Mouse (Mus musculus) forebrain, embryonic 12.5 days (tissue): ENCODE data around the gene Hrh2. TPM values are rescaled to one million over a fixed set of nuclear protein-coding genes. Genes with fewer than 3 reads are reported as not detected.

Source experiments
- ATAC-seq: fragments of 200-750 bp; cut with Nextera tagmentation; 2 replicates; pipeline ENCODE4 v1.8.0; 2017; ENCODE audit warnings: moderate TSS enrichment; ENCODE audit not compliant: low FRiP score
- H3K27ac ChIP-seq: fragments of 300-500 bp; sonication (generic); 2 replicates; pipeline ENCODE4 v1.5.1; 2016; ENCODE audit warnings: mild to moderate bottlenecking
- H3K27me3 ChIP-seq: fragments of 300-500 bp; sonication (generic); 2 replicates; pipeline ENCODE4 v1.6.1; 2016; ENCODE audit warnings: mild to moderate bottlenecking
- H3K36me3 ChIP-seq: fragments of 300-500 bp; sonication (generic); replicated peaks from 2 replicates; pipeline ENCODE4 v1.6.1; 2016; ENCODE audit warnings: mild to moderate bottlenecking
- H3K4me1 ChIP-seq: fragments of 300-500 bp; sonication (generic); 2 replicates; pipeline ENCODE4 v1.6.1; 2016
- H3K4me2 ChIP-seq: fragments of 300-500 bp; sonication (generic); 2 replicates; pipeline ENCODE4 v1.6.1; 2016; ENCODE audit warnings: mild to moderate bottlenecking, moderate library complexity
- H3K4me3 ChIP-seq: fragments of 300-500 bp; sonication (generic); replicated peaks from 2 replicates; pipeline ENCODE4 v1.5.1; 2016; ENCODE audit warnings: mild to moderate bottlenecking
- H3K9ac ChIP-seq: fragments of 300-500 bp; sonication (generic); 2 replicates; pipeline ENCODE4 v1.6.1; 2016; ENCODE audit warnings: mild to moderate bottlenecking
- H3K9me3 ChIP-seq: fragments of 300-500 bp; sonication (generic); 2 replicates; pipeline ENCODE4 v1.6.1; 2016
- WGBS: fragments of 180-500 bp; shearing (Covaris S2); methylation state at CpG from one replicate; pipeline ENCODE4 v1.1.7; 2016; 5-methylcytosine and 5-hydroxymethylcytosine counted together
- polyA plus RNA-seq: library from polyadenylated mRNA; unstranded; fragments of >200 nt; fragmentation: Nextera tagmentation; extraction: Ambion mirVana; gene quantifications from 2 replicates; pipeline ENCODE4 v1.2.1, GENCODE M21; 2016

The Hrh2 gene
- polyA plus RNA-seq, 1 experiment from 2014 or later, result not detected

DNA sequence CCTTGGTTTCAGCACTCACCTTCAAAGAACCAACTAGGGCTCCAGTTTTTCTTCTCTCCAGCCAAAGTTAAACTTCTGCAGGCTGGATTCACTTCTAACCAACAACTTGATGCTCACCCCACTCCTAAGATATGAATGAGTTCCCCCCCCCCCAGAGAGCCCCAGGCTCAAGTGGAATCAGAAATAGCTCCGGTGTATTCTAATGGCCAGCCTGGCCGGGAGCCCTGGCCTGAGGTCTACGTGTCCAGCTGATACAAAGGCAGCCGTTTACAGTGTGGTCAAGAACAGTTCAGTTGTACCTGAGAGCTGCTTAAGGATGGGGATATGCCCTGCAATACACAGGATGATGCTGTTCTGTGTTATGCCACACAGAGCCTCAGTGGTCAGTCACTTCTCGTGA is 13.3 kb upstream of the Hrh2 start:
- H3K4me1 ChIP-seq, result no peaks in the 10 kb centered on the region
- no peak overlapping the region for H3K4me2 ChIP-seq
- 94% methylated on average over 5 of the region's 5 CpGs for WGBS
- H3K27ac ChIP-seq, result no peak overlapping the region
- no peak overlapping the region for H3K4me3 ChIP-seq
- H3K9ac ChIP-seq, result no peak overlapping the region
- no peaks in the 10 kb centered on the region for H3K27me3 ChIP-seq
- no peaks in the 10 kb centered on the region for H3K36me3 ChIP-seq
- no peak for ATAC-seq
- peaks cover 5% of the 10 kb centered on the region for H3K9me3 ChIP-seq

DNA sequence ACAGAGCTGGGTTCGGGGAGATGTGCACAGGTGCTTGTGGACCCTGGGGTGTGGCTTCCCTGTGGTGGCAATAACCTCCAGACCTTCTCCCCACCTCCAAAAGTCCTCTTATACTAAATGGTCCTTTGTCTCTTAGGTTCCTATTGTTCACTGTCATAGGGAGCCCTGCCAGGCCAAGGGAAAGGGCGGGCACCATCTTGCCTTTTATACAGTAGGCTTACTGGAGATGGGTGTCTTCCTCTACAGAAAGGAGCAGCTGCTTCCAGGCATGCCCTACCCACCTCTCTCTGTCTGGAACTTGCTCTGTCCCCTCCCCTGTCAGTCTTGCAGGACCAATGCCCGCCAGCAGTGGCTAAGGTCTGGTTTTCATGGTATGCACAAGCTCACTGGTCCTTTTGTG is 12.0 kb upstream of the Hrh2 start:
- Histone ChIP-seq H3K36me3 (no peaks in the 10 kb centered on the region), H3K4me2 (no peak overlapping the region), H3K9ac (no peak overlapping the region), H3K4me3 (no peak overlapping the region), H3K4me1 (no peaks in the 10 kb centered on the region), H3K27me3 (no peaks in the 10 kb centered on the region), H3K9me3 (peaks cover under 1% of the 10 kb centered on the region; the same call in 1 of the 2 replicates), H3K27ac (no peak overlapping the region)
- WGBS, result 89% methylated on average over 3 of the region's 3 CpGs
- ATAC-seq, result no peak

DNA sequence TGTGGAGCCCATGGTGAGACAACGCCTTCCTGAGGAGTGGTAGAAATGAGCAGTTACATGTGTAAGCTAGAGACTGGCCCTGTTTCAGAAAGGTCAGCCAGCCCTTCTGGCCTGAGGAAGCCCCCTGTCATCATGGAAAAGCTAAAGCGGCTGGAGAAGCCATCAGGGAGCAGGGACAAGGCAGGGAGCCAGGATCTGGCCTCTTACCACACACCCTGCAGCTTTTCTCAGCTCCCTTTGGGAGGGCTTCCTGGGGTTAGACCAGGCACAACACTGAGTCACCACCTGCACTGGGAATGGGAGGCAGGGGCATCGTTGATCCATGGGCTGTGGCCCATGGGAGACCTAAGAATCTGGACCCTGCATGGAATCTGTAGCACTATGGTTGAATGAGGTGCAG is 11.5 kb upstream of the Hrh2 start:
- no peak overlapping the region for H3K9ac ChIP-seq
- H3K4me1 ChIP-seq, result no peaks in the 10 kb centered on the region
- ATAC-seq, result no peak
- no peaks in the 10 kb centered on the region for H3K9me3 ChIP-seq
- H3K36me3 ChIP-seq, result no peaks in the 10 kb centered on the region
- H3K4me2 ChIP-seq, result no peak overlapping the region
- WGBS, result 56% methylated on average over 3 of the region's 3 CpGs
- H3K27me3 ChIP-seq, result no peaks in the 10 kb centered on the region
- H3K27ac ChIP-seq, result no peak overlapping the region
- H3K4me3 ChIP-seq, result no peak overlapping the region

DNA sequence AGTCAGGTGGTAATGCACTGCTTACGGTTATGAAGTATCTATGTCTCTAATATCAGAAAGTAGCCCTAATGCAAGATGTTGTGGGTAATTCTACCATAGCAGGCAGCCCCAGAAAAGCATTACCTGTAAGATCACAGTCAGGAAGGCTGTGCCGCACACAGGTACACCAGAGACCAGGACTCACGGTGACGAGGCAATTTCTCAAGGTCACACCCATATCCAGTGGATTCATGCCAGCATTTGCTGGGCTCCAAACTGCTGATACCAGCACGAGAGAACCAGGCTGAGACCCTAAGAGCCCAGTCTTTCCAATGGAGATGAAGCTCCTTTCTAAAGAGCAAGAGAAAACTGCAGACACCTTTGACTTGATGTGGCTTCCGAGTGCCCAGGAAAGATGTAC is 10.6 kb upstream of the Hrh2 start:
- no peaks in the 10 kb centered on the region for H3K4me1 ChIP-seq
- no peak overlapping the region for H3K27ac ChIP-seq
- no peak overlapping the region for H3K9ac ChIP-seq
- ATAC-seq, result no peak
- no peaks in the 10 kb centered on the region for H3K36me3 ChIP-seq
- H3K9me3 ChIP-seq, result no peaks in the 10 kb centered on the region
- H3K27me3 ChIP-seq, result no peaks in the 10 kb centered on the region
- H3K4me2 ChIP-seq, result no peak overlapping the region
- WGBS, result 91% methylated on average over 6 of the region's 6 CpGs
- H3K4me3 ChIP-seq, result no peak overlapping the region

DNA sequence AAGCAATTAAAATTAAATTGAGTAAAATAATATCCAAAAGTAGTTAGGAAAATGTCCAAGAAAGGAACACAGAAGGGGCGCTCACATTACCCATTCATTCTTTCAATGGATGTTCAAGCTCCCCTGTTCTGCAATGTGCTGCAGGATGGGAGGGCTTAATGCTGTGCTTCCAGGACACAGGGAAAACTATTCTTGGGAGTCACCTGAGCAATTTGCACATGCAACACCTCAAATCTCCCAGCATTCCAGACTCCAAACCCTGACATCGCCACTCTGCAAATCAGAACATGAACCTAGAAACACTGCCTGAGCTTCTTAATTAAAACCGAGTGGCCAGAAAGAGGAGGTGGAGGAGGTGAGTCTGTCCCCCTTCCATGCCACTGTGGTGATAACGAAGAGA is 10.0 kb upstream of the Hrh2 start:
- no peak overlapping the region for H3K9ac ChIP-seq
- H3K9me3 ChIP-seq, result no peaks in the 10 kb centered on the region
- no peak overlapping the region for H3K27ac ChIP-seq
- H3K27me3 ChIP-seq, result no peaks in the 10 kb centered on the region
- H3K4me1 ChIP-seq, result no peaks in the 10 kb centered on the region
- no peaks in the 10 kb centered on the region for H3K36me3 ChIP-seq
- WGBS, result 84% methylated on average over 4 of the region's 4 CpGs
- ATAC-seq, result no peak
- H3K4me3 ChIP-seq, result no peak overlapping the region
- H3K4me2 ChIP-seq, result no peak overlapping the region

DNA sequence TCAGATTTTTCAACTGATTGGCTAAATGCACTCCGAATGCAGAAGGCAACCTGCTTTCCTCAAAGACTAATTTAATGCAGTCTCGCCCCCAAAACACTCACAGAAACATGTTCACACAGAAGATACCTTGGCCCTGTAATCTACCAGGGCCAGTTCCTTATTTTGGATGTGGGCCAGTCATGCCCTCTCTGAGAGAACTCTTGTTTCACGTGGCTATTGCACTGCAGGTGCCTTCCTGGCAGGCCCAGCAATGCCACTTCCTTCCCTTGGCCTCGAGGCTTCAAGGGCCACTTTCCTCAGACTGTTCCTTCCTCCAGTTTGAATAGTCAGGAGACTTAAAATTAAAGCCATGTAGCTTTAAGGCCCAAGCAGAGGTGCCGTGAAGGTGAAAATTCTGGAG is 5.5 kb upstream of the Hrh2 start:
- ATAC-seq, result no peak
- Histone ChIP-seq H3K36me3 (no peaks in the 10 kb centered on the region), H3K4me3 (no peak overlapping the region), H3K27me3 (peaks cover 9% of the 10 kb centered on the region), H3K9ac (no peak overlapping the region), H3K9me3 (no peaks in the 10 kb centered on the region), H3K27ac (no peak overlapping the region), H3K4me1 (no peaks in the 10 kb centered on the region), H3K4me2 (no peak overlapping the region)
- 75% methylated on average over 5 of the region's 5 CpGs for WGBS

DNA sequence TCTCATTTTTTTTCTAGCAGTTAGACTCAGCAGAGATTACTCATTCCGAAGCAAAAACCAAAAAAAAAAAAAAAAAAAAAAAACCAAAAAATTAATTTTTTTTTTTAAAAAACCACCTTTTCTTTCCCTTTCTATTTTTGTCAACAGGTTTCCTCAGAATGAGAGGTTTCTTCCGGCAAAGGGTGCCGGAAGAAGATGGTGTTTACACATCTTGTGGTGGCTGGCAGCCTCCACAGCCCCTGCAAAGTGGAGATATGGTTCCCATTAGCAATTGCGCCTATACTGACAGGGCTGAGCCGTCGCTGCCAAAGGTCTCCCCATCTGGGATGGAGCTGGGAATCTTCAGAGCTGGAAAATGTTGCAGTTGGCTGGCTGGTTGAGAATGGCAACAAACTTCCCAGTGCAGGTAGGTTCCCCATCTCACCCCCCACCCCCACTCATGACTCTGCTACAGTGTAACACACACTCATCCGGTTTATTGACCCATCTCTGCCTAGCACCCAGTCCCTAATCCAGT is 3.7 kb upstream of the Hrh2 start:
- H3K27ac ChIP-seq, result no peak overlapping the region
- H3K9ac ChIP-seq, result no peak overlapping the region
- no peaks in the 10 kb centered on the region for H3K36me3 ChIP-seq
- H3K4me1 ChIP-seq, result peaks cover 7% of the 10 kb centered on the region; the same call in 1 of the 2 replicates
- no peaks in the 10 kb centered on the region for H3K9me3 ChIP-seq
- no peak overlapping the region for H3K4me2 ChIP-seq
- ATAC-seq, result no peak
- WGBS, result 84% methylated on average over 7 of the region's 7 CpGs
- no peak overlapping the region for H3K4me3 ChIP-seq
- peaks cover 28% of the 10 kb centered on the region for H3K27me3 ChIP-seq

DNA sequence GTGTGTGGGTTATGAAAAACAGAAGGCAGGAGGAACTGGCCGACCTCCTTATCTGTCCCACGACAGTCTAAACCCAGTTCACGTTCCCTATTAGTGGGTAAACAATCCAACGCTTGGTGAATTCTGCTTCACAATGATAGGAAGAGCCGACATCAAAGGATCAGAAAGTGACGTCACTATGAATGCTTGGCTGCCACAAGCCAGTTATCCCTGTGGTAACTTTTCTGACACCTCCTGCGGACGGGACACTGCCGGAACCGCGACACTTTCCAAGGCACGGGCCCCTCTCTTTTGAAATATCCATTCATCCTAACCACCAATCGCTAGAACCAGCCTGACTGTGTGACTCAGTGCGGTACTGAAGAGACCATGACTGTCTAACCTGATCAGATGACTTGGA is 2.0 kb upstream of the Hrh2 start:
- H3K9me3 ChIP-seq, result no peaks in the 10 kb centered on the region
- no peak overlapping the region for H3K27ac ChIP-seq
- no peak overlapping the region for H3K4me3 ChIP-seq
- H3K4me1 ChIP-seq, result peaks cover 7% of the 10 kb centered on the region; the same call in 1 of the 2 replicates
- WGBS, result 85% methylated on average over 14 of the region's 14 CpGs
- no peak for ATAC-seq
- H3K4me2 ChIP-seq, result no peak overlapping the region
- H3K27me3 ChIP-seq, result peaks cover 40% of the 10 kb centered on the region
- no peaks in the 10 kb centered on the region for H3K36me3 ChIP-seq
- no peak overlapping the region for H3K9ac ChIP-seq

DNA sequence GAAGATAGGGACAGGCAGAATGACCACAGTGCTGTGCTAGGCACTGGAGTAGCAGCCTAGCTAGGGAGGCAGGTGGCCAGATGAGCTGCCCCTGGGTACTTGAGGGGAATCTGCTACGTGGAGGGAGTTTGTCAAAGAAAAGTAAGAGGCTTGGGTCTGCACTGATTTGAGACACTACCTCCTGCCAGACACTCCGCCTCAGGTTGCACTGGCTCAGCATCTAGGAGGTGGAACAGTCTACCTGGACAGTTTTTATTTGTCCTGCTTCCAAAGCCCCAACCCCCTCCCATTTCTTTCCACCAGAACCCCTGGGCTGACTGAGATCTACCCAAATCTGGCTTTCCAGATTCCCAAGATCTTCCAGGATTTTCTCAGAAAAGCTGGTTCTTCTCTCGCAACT is 748 bp upstream of the Hrh2 start:
- WGBS, result 72% methylated on average over 3 of the region's 3 CpGs
- H3K36me3 ChIP-seq, result no peaks in the 10 kb centered on the region

DNA sequence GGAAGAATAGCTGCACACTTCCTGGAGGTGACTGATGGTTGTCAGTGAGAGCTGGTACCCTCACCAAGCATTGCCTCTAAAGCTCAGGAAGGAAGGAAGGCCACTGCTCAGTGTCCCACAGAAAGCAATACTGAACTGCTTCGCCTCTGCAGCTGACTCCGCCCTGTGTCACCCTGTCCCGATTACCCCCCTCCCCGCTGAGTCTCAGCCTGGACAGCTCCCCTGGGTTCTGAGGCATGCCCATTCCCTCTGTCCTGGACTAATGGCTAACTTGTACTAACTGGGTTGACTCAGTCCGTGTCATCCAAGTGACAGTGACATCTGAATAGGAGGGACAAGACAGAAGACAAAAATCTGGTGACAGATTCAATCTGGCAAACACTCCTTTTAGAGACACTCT is 1.7 kb downstream of the Hrh2 start:
- Histone ChIP-seq H3K9ac (no peak overlapping the region), H3K9me3 (no peaks in the 10 kb centered on the region), H3K4me2 (no peak overlapping the region), H3K4me3 (no peak overlapping the region), H3K36me3 (no peaks in the 10 kb centered on the region), H3K27ac (no peak overlapping the region), H3K27me3 (peaks cover 42% of the 10 kb centered on the region), H3K4me1 (peaks cover 7% of the 10 kb centered on the region; the same call in 1 of the 2 replicates)
- WGBS, result 51% methylated on average over 5 of the region's 5 CpGs
- ATAC-seq, result no peak

More for the DNA sequence above, 748 bp upstream of the Hrh2 start:
- no peak for ATAC-seq
- H3K4me1 ChIP-seq, result peaks cover 7% of the 10 kb centered on the region; the same call in 1 of the 2 replicates
- no peak overlapping the region for H3K9ac ChIP-seq
- H3K4me3 ChIP-seq, result no peak overlapping the region
- no peaks in the 10 kb centered on the region for H3K9me3 ChIP-seq
- H3K27me3 ChIP-seq, result peaks cover 42% of the 10 kb centered on the region
- H3K4me2 ChIP-seq, result no peak overlapping the region
- no peak overlapping the region for H3K27ac ChIP-seq

DNA sequence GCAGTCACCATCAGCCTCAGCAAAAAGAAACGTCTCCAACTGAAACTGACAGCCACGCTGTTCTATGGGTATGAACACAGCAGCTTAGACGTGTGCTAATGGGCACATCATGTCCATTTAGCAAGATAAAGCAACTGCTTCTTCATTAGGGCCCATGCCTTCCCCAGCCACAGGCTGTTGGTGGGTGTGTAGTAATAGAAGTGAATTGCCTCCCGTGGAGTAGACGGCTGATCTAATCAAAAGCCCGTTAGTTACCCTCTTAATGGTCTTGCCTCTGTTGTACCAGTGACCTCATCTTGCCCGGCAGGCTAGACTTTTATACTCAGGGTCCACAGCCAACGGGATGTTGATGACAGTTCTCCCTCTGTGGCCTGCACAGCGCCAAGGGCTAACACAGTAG is 7.1 kb downstream of the Hrh2 start:
- Histone ChIP-seq H3K4me1 (0 out of 2 replicates have a peak, but pooled peaks cover 7% of the 10 kb centered on the region), H3K27me3 (peaks cover 7% of the 10 kb centered on the region), H3K36me3 (no peaks in the 10 kb centered on the region), H3K27ac (no peak overlapping the region), H3K4me3 (no peak overlapping the region), H3K4me2 (no peak overlapping the region), H3K9ac (no peak overlapping the region), H3K9me3 (no peaks in the 10 kb centered on the region)
- ATAC-seq, result no peak
- WGBS, result 27% methylated on average over 9 of the region's 9 CpGs

DNA sequence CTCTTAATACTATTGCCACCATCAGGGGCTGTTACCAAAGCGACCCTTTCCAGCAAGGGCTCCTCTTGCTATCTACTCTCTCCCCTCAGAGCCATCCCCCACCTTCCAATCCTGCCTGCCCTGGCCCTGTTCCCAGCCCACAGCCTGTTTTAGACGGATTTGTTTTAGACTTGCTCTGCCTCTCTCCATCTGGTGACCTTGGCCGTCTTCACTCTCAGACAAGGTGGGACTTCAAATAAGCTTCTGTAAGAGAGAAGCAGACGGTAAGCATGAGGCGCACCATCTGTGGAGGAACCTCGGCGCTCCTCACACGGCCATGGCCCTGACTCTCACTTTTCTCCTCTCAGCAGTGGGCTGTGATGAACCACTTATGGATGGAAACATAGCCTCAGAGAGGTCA is 10.5 kb downstream of the Hrh2 start:
- WGBS, result 88% methylated on average over 8 of the region's 8 CpGs
- no peak overlapping the region for H3K9ac ChIP-seq
- H3K4me1 ChIP-seq, result 0 out of 2 replicates have a peak, but pooled peaks cover 7% of the 10 kb centered on the region

DNA sequence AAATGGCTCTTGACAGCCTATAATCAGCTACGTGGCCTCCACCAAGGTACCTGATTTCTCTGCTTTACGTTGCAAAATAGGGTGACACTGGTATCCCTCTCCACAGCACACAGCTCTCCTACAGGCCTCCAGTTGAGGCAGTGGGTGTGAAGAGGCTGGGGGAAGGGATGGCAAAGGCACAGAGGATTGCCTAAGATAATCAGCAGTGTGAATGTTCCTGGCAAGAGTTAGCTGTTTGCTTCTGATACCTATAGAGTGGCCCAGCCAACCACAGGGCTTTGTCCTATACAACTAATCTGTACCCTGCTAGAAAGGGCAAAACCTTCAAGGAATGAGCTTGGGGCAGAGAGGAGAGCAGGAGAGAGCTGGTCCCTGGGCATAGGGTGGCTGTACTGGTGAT is 11.5 kb downstream of the Hrh2 start:
- H3K4me1 ChIP-seq, result 0 out of 2 replicates have a peak, but pooled peaks cover 7% of the 10 kb centered on the region
- H3K4me3 ChIP-seq, result no peak overlapping the region
- H3K36me3 ChIP-seq, result no peaks in the 10 kb centered on the region
- no peak overlapping the region for H3K4me2 ChIP-seq
- no peak overlapping the region for H3K9ac ChIP-seq
- H3K27me3 ChIP-seq, result peaks cover 5% of the 10 kb centered on the region; the same call in 1 of the 2 replicates
- WGBS, result 87% methylated on average over 2 of the region's 2 CpGs
- H3K27ac ChIP-seq, result no peak overlapping the region
- ATAC-seq, result no peak
- no peaks in the 10 kb centered on the region for H3K9me3 ChIP-seq

More for the DNA sequence above, 10.5 kb downstream of the Hrh2 start:
- Histone ChIP-seq H3K4me3 (no peak overlapping the region), H3K27ac (no peak overlapping the region), H3K27me3 (peaks cover 5% of the 10 kb centered on the region), H3K9me3 (no peaks in the 10 kb centered on the region), H3K36me3 (no peaks in the 10 kb centered on the region), H3K4me2 (no peak overlapping the region)
- no peak for ATAC-seq
